Mouse (Mus musculus): ENCODE data around the gene Gjb2. TPM values are rescaled to one million over a fixed set of nuclear protein-coding genes. Genes with fewer than 3 reads are reported as not detected.
"Not testable (repeated sequence)": the region's sequence is repeated elsewhere in the genome, so short reads cannot be mapped to it uniquely, and the experiment has no call there.

The Gjb2 gene
- polyA plus RNA-seq, 1 experiment from 2014 or later = 16.5 TPM

- peaks cover 17% of the 10 kb centered on the region for H3K4me1 ChIP-seq (replicated peaks)
- H3K4me2 ChIP-seq = peak overlapping the region; percentile 100
- peak overlapping the region; percentile 61 for H3K4me3 ChIP-seq
- H3K9ac ChIP-seq = peak overlapping the region; percentile 50
- no peak overlapping the region for H3K27ac ChIP-seq (replicated peaks)
- H3K9me3 ChIP-seq = no peaks in the 10 kb centered on the region
- WGBS = 3% methylated on average over 22 of the region's 22 CpGs
- no peak for ATAC-seq (ENCODE audit: low FRiP score, low read depth)
- peaks cover 68% of the 10 kb centered on the region for H3K27me3 ChIP-seq
- no peaks in the 10 kb centered on the region for H3K36me3 ChIP-seq
Measured at GRCm38 (mm10) chr14:57103711-57104105, 794 bp downstream of the Gjb2 start.

- H3K36me3 ChIP-seq = no peaks in the 10 kb centered on the region
- ATAC-seq (ENCODE audit: low FRiP score, low read depth) = no peak
- no peak overlapping the region for H3K9ac ChIP-seq
- peak overlapping the region; percentile 61; the same call in 1 of the 2 replicates for H3K4me3 ChIP-seq
- H3K4me2 ChIP-seq = peak overlapping the region; percentile 100; the same call in 1 of the 2 replicates
- peaks cover 66% of the 10 kb centered on the region for H3K27me3 ChIP-seq
- WGBS = 56% methylated on average over 6 of the region's 6 CpGs
- H3K4me1 ChIP-seq (replicated peaks) = peaks cover 17% of the 10 kb centered on the region
- H3K27ac ChIP-seq (replicated peaks) = no peak overlapping the region
- no peaks in the 10 kb centered on the region for H3K9me3 ChIP-seq
Measured at GRCm38 (mm10) chr14:57103121-57103520, 1.4 kb downstream of the Gjb2 start.

GRCm38 (mm10) chr14:57101623-57102022 is 2.9 kb downstream of the Gjb2 start:
- WGBS = 88% methylated on average over 7 of the region's 7 CpGs
- no peak overlapping the region for H3K27ac ChIP-seq (replicated peaks)
- no peak overlapping the region for H3K9ac ChIP-seq
- H3K9me3 ChIP-seq = no peaks in the 10 kb centered on the region
- H3K4me2 ChIP-seq = no peak overlapping the region
- H3K36me3 ChIP-seq = no peaks in the 10 kb centered on the region
- no peak for ATAC-seq (ENCODE audit: low FRiP score, low read depth)
- peaks cover 17% of the 10 kb centered on the region for H3K4me1 ChIP-seq (replicated peaks)
- H3K27me3 ChIP-seq = peaks cover 51% of the 10 kb centered on the region
- no peak overlapping the region for H3K4me3 ChIP-seq

GRCm38 (mm10) chr14:57095855-57096254 is 8.6 kb downstream of the Gjb2 start:
- H3K27ac ChIP-seq (replicated peaks) = no peak overlapping the region
- no peaks in the 10 kb centered on the region for H3K27me3 ChIP-seq
- no peak overlapping the region for H3K4me3 ChIP-seq
- no peaks in the 10 kb centered on the region for H3K9me3 ChIP-seq
- H3K36me3 ChIP-seq = no peaks in the 10 kb centered on the region
- WGBS = 83% methylated on average over 4 of the region's 4 CpGs
- no peak overlapping the region for H3K4me2 ChIP-seq
- no peaks in the 10 kb centered on the region for H3K4me1 ChIP-seq (replicated peaks)
- ATAC-seq (ENCODE audit: low FRiP score, low read depth) = no peak
- H3K9ac ChIP-seq = no peak overlapping the region

GRCm38 (mm10) chr14:57093029-57093428 is 11.5 kb downstream of the Gjb2 start:
- WGBS = 9% methylated on average over 8 of the region's 8 CpGs
- Histone ChIP-seq H3K4me2 (no peak overlapping the region), H3K9ac (no peak overlapping the region), H3K4me1 (replicated peaks) (no peaks in the 10 kb centered on the region), H3K27ac (replicated peaks) (no peak overlapping the region), H3K27me3 (no peaks in the 10 kb centered on the region), H3K4me3 (no peak overlapping the region), H3K9me3 (no peaks in the 10 kb centered on the region), H3K36me3 (no peaks in the 10 kb centered on the region)
- ATAC-seq (ENCODE audit: low FRiP score, low read depth) = no peak

- H3K27ac ChIP-seq (replicated peaks) = no peak overlapping the region
- 73% methylated on average over 2 of the region's 2 CpGs for WGBS
- H3K4me1 ChIP-seq (replicated peaks) = no peaks in the 10 kb centered on the region
- H3K9ac ChIP-seq = no peak overlapping the region
- H3K9me3 ChIP-seq = no peaks in the 10 kb centered on the region
- H3K4me2 ChIP-seq = no peak overlapping the region
- no peaks in the 10 kb centered on the region for H3K36me3 ChIP-seq
- no peak for ATAC-seq (ENCODE audit: low FRiP score, low read depth)
- H3K27me3 ChIP-seq = no peaks in the 10 kb centered on the region
- H3K4me3 ChIP-seq = no peak overlapping the region
Measured at GRCm38 (mm10) chr14:57090001-57090400, 14.5 kb downstream of the Gjb2 start.

GRCm38 (mm10) chr14:57089107-57089506 is 15.4 kb downstream of the Gjb2 start:
- Histone ChIP-seq H3K36me3 (no peaks in the 10 kb centered on the region), H3K4me2 (no peak overlapping the region), H3K27me3 (no peaks in the 10 kb centered on the region), H3K27ac (replicated peaks) (no peak overlapping the region), H3K9ac (no peak overlapping the region), H3K4me1 (replicated peaks) (no peaks in the 10 kb centered on the region), H3K9me3 (no peaks in the 10 kb centered on the region), H3K4me3 (no peak overlapping the region)
- WGBS = 89% methylated on average over 7 of the region's 7 CpGs
- no peak for ATAC-seq (ENCODE audit: low FRiP score, low read depth)

- 78% methylated on average over 11 of the region's 11 CpGs for WGBS
- Histone ChIP-seq H3K4me3 (no peak overlapping the region), H3K4me2 (no peak overlapping the region), H3K9ac (no peak overlapping the region), H3K36me3 (no peaks in the 10 kb centered on the region), H3K4me1 (replicated peaks) (no peaks in the 10 kb centered on the region), H3K27me3 (no peaks in the 10 kb centered on the region), H3K9me3 (no peaks in the 10 kb centered on the region), H3K27ac (replicated peaks) (no peak overlapping the region)
- ATAC-seq (ENCODE audit: low FRiP score, low read depth) = no peak
Measured at GRCm38 (mm10) chr14:57084180-57084668, 20.3 kb downstream of the Gjb2 start.

GRCm38 (mm10) chr14:57082863-57083262 is 21.6 kb downstream of the Gjb2 start:
- Histone ChIP-seq H3K27me3 (no peaks in the 10 kb centered on the region), H3K9ac (no peak overlapping the region), H3K4me1 (replicated peaks) (no peaks in the 10 kb centered on the region), H3K9me3 (no peaks in the 10 kb centered on the region), H3K36me3 (no peaks in the 10 kb centered on the region), H3K27ac (replicated peaks) (no peak overlapping the region), H3K4me3 (no peak overlapping the region), H3K4me2 (no peak overlapping the region)
- ATAC-seq (ENCODE audit: low FRiP score, low read depth) = no peak
- WGBS = 93% methylated on average over 1 of the region's 1 CpGs

- no peak overlapping the region for H3K4me2 ChIP-seq
- H3K9ac ChIP-seq = no peak overlapping the region
- H3K27me3 ChIP-seq = no peaks in the 10 kb centered on the region
- H3K4me1 ChIP-seq (replicated peaks) = no peaks in the 10 kb centered on the region
- H3K4me3 ChIP-seq = no peak overlapping the region
- ATAC-seq (ENCODE audit: low FRiP score, low read depth) = no peak
- 86% methylated on average over 6 of the region's 6 CpGs for WGBS
- H3K9me3 ChIP-seq = no peaks in the 10 kb centered on the region
- no peaks in the 10 kb centered on the region for H3K36me3 ChIP-seq
- no peak overlapping the region for H3K27ac ChIP-seq (replicated peaks)
Measured at GRCm38 (mm10) chr14:57075537-57075936, 29.0 kb downstream of the Gjb2 start.

GRCm38 (mm10) chr14:57069906-57070305 is 34.6 kb downstream of the Gjb2 start:
- H3K9me3 ChIP-seq; H3K4me3 ChIP-seq; H3K36me3 ChIP-seq; H3K27me3 ChIP-seq; H3K4me1 ChIP-seq (replicated peaks); H3K27ac ChIP-seq (replicated peaks); H3K9ac ChIP-seq; ATAC-seq (ENCODE audit: low FRiP score, low read depth); H3K4me2 ChIP-seq: not testable (repeated sequence)
- WGBS = 0% methylated on average over 2 of the region's 2 CpGs

- Histone ChIP-seq H3K36me3 (no peaks in the 10 kb centered on the region), H3K27ac (replicated peaks) (no peak overlapping the region), H3K4me1 (replicated peaks) (no peaks in the 10 kb centered on the region), H3K4me3 (no peak overlapping the region), H3K27me3 (no peaks in the 10 kb centered on the region), H3K9me3 (no peaks in the 10 kb centered on the region), H3K9ac (no peak overlapping the region), H3K4me2 (no peak overlapping the region)
- no peak for ATAC-seq (ENCODE audit: low FRiP score, low read depth)
Measured at GRCm38 (mm10) chr14:57066053-57066452, 38.4 kb downstream of the Gjb2 start.

GRCm38 (mm10) chr14:57060052-57060451 is 44.5 kb downstream of the Gjb2 start:
- not testable (repeated sequence) for ATAC-seq (ENCODE audit: low FRiP score, low read depth)
- peaks cover 13% of the 10 kb centered on the region for H3K4me1 ChIP-seq (replicated peaks)
- WGBS = 0% methylated on average over 1 of the region's 1 CpGs

More at GRCm38 (mm10) chr14:57060052-57060451, 44.5 kb downstream of the Gjb2 start:
- H3K9me3 ChIP-seq; H3K9ac ChIP-seq; H3K27ac ChIP-seq (replicated peaks); H3K36me3 ChIP-seq; H3K4me3 ChIP-seq; H3K4me2 ChIP-seq: not testable (repeated sequence)
- H3K27me3 ChIP-seq = peaks cover 42% of the 10 kb centered on the region
